Mouse (Mus musculus): ENCODE measurements at regions not wholly inside any gene's neighbourhood (a gene's known extent, or its start where the extent isn't known, plus 50 kb on each side); places are given as distances from the start of the nearest gene placed in this dataset.
A peak's percentile ranks its signal among the peaks of the same experiment; 100 is the strongest.

GRCm38 (mm10) chr7:110713661-110714060 lies 54.3 kb upstream of the Ampd3 start:
- DNase-seq (ENCODE audit: low spot score in 2 of 2) = no peak
- intact Hi-C loops (cut with DNase I) = no loop called here

- intact Hi-C loops (cut with DNase I) = no loop called here
- no peak for DNase-seq (ENCODE audit: low spot score in 2 of 2)
Measured at GRCm38 (mm10) chr7:110715110-110715509, 52.9 kb upstream of the Ampd3 start.

DNA sequence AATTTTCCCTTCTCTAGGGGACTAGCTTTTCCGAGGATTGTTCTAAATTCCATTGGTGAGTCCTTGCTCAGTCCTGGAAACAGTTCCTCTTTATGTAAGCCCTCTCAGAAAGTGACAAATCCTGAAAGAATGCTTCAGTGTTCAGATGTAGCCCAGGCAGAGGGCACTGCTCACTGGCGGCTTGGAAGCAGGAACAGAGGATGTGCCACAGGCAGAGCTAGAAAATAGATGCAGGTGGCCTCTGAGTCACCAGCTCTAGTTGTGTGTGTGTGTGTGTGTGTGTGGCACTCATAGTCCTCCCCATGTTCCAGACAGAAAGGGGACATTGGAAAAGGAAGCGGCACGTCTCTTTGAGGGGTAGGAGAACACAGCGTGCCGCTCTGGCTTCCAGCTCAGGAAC lies 52.5 kb upstream of the Ampd3 start:
- intact Hi-C loops (cut with DNase I) = no loop called here
- DNase-seq (ENCODE audit: low spot score in 2 of 2) = peak; percentile 42 to 81

GRCm38 (mm10) chr7:110717104-110717503 lies 50.9 kb upstream of the Ampd3 start:
- no peak for DNase-seq (ENCODE audit: low spot score in 2 of 2)
- intact Hi-C loops (cut with DNase I) = no loop called here
